Mouse (Mus musculus) macrophage (primary cell): ENCODE measurements around the gene Ipo13. TPM values are rescaled to one million over a fixed set of nuclear protein-coding genes. Genes with fewer than 3 reads are reported as not detected.
A peak's percentile ranks its signal among the peaks of the same experiment; 100 is the strongest.

Source experiments
- H3K27ac ChIP-seq: fragments of 350-480 bp; formaldehyde crosslinking; 2 replicates; pipeline ENCODE4 v1.9.0; 2021
- H3K36me3 ChIP-seq: fragments of 350-480 bp; formaldehyde crosslinking; 2 replicates; pipeline ENCODE4 v1.9.0; 2021; ENCODE audit errors: inconsistent target
- H3K4me3 ChIP-seq: fragments of 350-480 bp; formaldehyde crosslinking; 2 replicates; pipeline ENCODE4 v1.9.0; 2021; ENCODE audit errors: inconsistent target
- H3K79me2 ChIP-seq: fragments of 350-480 bp; formaldehyde crosslinking; 2 replicates; pipeline ENCODE4 v1.9.0; 2021; ENCODE audit errors: inconsistent target
- WGBS: methylation state at CpG from one replicate; pipeline ENCODE4 v1.1.7; 2026; ENCODE audit warnings: inconsistent platforms; ENCODE audit not compliant: missing documents; 5-methylcytosine and 5-hydroxymethylcytosine counted together
- polyA plus RNA-seq: library from polyadenylated mRNA; stranded (reverse); fragments of 250-400 nt; gene quantifications from 3 replicates; pipeline ENCODE4 v1.2.4, GENCODE M21; 2018; ENCODE audit warnings: inconsistent platforms

Ipo13 gene
- polyA plus RNA-seq, 1 experiment from 2014 or later, result 17.2 TPM

- 90% methylated on average over 3 of the region's 3 CpGs for WGBS
- Histone ChIP-seq H3K36me3 (peaks cover 73% of the 10 kb centered on the region), H3K27ac (no peak overlapping the region), H3K4me3 (no peak overlapping the region), H3K79me2 (no peaks in the 10 kb centered on the region)
Measured at GRCm38 (mm10) chr4:117898111-117898510, 16.7 kb downstream of the Ipo13 start.

GRCm38 (mm10) chr4:117896031-117896430 lies 18.8 kb downstream of the Ipo13 start:
- H3K27ac ChIP-seq, result no peak overlapping the region
- H3K36me3 ChIP-seq, result peaks cover 52% of the 10 kb centered on the region
- WGBS, result 100% methylated on average over 5 of the region's 6 CpGs
- peaks cover 6% of the 10 kb centered on the region; the same call in 1 of the 2 replicates for H3K79me2 ChIP-seq
- H3K4me3 ChIP-seq, result no peak overlapping the region

GRCm38 (mm10) chr4:117895339-117895738 lies 19.5 kb downstream of the Ipo13 start:
- Histone ChIP-seq H3K27ac (no peak overlapping the region), H3K79me2 (peaks cover 10% of the 10 kb centered on the region; the same call in 1 of the 2 replicates), H3K36me3 (peaks cover 45% of the 10 kb centered on the region), H3K4me3 (no peak overlapping the region)
- WGBS, result 96% methylated on average over 7 of the region's 7 CpGs

GRCm38 (mm10) chr4:117894601-117895000 lies 20.2 kb downstream of the Ipo13 start:
- H3K27ac ChIP-seq, result no peak overlapping the region
- 92% methylated on average over 6 of the region's 8 CpGs for WGBS
- peaks cover 37% of the 10 kb centered on the region for H3K36me3 ChIP-seq
- H3K4me3 ChIP-seq, result no peak overlapping the region
- H3K79me2 ChIP-seq, result peaks cover 10% of the 10 kb centered on the region; the same call in 1 of the 2 replicates

DNA sequence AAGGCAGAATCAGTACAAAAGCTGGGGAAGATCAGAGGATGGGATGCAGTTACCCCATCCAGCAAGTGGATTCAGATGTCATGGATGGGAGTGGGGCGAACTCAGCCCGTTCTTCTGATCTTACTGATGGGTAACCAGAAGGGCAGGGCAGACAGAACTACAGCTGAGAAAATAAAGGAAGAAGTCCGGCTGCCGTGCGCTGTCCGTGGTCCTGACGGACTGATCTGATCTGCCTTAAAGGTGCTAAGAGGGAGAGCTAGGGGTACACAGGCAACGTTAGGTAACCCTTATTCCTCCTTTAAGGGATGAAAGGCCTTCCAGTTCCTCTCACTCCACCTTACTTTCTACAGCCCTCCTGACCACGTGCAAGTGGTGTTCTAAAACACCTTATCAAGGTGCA lies 21.4 kb downstream of the Ipo13 start:
- Histone ChIP-seq H3K79me2 (peaks cover 10% of the 10 kb centered on the region; the same call in 1 of the 2 replicates), H3K36me3 (peaks cover 25% of the 10 kb centered on the region; the same call in 1 of the 2 replicates), H3K27ac (no peak overlapping the region), H3K4me3 (no peak overlapping the region)
- 19% methylated on average over 9 of the region's 9 CpGs for WGBS

- Histone ChIP-seq H3K79me2 (peaks cover 10% of the 10 kb centered on the region), H3K27ac (no peak within 1 kb of the TSS), H3K36me3 (peaks cover 18% of the 10 kb centered on the region; the same call in 1 of the 2 replicates), H3K4me3 (peak within 1 kb of the TSS; percentile 96)
- 0% methylated on average over 18 of the region's 21 CpGs for WGBS
Measured at GRCm38 (mm10) chr4:117891738-117892161, 23.0 kb downstream of the Ipo13 start, which contains the start of gene Dph2. Dph2 (minus strand) TSS chr4:117892032.

GRCm38 (mm10) chr4:117890750-117891149 lies 24.0 kb downstream of the Ipo13 start:
- WGBS, result 94% methylated on average over 7 of the region's 8 CpGs
- no peak overlapping the region for H3K27ac ChIP-seq
- H3K79me2 ChIP-seq, result peaks cover 20% of the 10 kb centered on the region
- peaks cover 17% of the 10 kb centered on the region; the same call in 1 of the 2 replicates for H3K36me3 ChIP-seq
- peak overlapping the region; percentile 96 for H3K4me3 ChIP-seq

GRCm38 (mm10) chr4:117890031-117890430 lies 24.8 kb downstream of the Ipo13 start:
- Histone ChIP-seq H3K27ac (no peak overlapping the region), H3K4me3 (no peak overlapping the region), H3K36me3 (peaks cover 18% of the 10 kb centered on the region), H3K79me2 (peaks cover 24% of the 10 kb centered on the region)
- WGBS, result 93% methylated on average over 14 of the region's 14 CpGs

GRCm38 (mm10) chr4:117889471-117889870 lies 25.3 kb downstream of the Ipo13 start:
- H3K36me3 ChIP-seq, result peaks cover 21% of the 10 kb centered on the region
- 97% methylated on average over 15 of the region's 15 CpGs for WGBS
- H3K4me3 ChIP-seq, result no peak overlapping the region
- H3K79me2 ChIP-seq, result peaks cover 24% of the 10 kb centered on the region
- H3K27ac ChIP-seq, result no peak overlapping the region

- peaks cover 24% of the 10 kb centered on the region for H3K79me2 ChIP-seq
- peaks cover 21% of the 10 kb centered on the region for H3K36me3 ChIP-seq
- WGBS, result 76% methylated on average over 2 of the region's 2 CpGs
- H3K4me3 ChIP-seq, result peak overlapping the region; percentile 84; the same call in 1 of the 2 replicates
- H3K27ac ChIP-seq, result no peak overlapping the region
Measured at GRCm38 (mm10) chr4:117887920-117888319, 26.9 kb downstream of the Ipo13 start.

DNA sequence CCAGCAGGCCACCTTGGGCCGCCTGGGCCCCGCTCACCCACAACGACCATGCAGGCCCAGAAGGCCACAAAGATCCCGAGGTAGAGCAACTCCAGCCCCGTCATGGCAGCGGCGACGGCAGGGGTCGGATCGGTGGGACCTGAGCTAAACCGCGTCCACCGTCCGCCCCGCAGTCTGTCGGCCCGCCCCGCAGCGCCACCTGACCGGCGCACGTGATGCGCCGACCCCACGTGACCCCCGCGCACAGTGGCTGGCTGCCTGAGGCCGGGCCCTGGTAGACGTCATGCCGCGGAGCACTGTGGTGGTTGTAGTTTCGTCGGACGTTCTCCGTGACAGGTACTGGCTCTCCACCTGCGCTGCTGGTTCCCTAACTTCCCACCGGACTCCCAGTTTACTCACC lies 27.7 kb downstream of the Ipo13 start, which contains the start of gene Atp6v0b:
Gene Atp6v0b (minus strand): TSS at position 201 of the 400 bp plus-strand sequence.
- H3K4me3 ChIP-seq, result peak within 1 kb of the TSS; percentile 84
- WGBS, result under 1% methylated on average over 36 of the region's 37 CpGs
- H3K36me3 ChIP-seq, result peaks cover 21% of the 10 kb centered on the region
- H3K79me2 ChIP-seq, result peaks cover 24% of the 10 kb centered on the region
- peak within 1 kb of the TSS; percentile 56 for H3K27ac ChIP-seq

- Histone ChIP-seq H3K27ac (peak overlapping the region; percentile 56), H3K79me2 (peaks cover 24% of the 10 kb centered on the region), H3K36me3 (peaks cover 21% of the 10 kb centered on the region), H3K4me3 (peak overlapping the region; percentile 84)
- 7% methylated on average over 11 of the region's 24 CpGs for WGBS
Measured at GRCm38 (mm10) chr4:117886644-117887043, 28.2 kb downstream of the Ipo13 start.

- peaks cover 18% of the 10 kb centered on the region for H3K79me2 ChIP-seq
- 57% methylated on average over 9 of the region's 9 CpGs for WGBS
- peaks cover 21% of the 10 kb centered on the region for H3K36me3 ChIP-seq
- peak overlapping the region; percentile 84 for H3K4me3 ChIP-seq
- peak overlapping the region; percentile 56; the same call in 1 of the 2 replicates for H3K27ac ChIP-seq
Measured at GRCm38 (mm10) chr4:117885994-117886393, 28.8 kb downstream of the Ipo13 start.

DNA sequence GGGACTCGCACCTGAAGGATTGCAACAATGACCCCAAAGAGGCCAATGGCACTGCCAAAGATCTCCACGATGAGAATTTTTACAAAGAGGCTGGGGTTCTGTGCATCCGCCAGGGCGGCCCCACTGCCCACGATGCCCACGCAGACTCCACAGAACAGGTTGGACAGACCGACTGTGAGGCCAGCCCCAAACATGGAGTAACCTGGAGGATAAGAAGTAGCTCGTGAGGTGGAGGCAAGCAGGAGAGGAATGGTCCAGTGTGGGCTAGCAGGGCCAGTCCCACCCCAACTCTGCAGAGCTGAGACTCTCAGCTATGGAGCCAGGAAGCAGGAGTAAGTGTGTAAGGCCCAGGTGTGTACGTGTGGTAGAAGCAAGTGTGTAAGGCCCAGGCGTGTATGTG lies 29.7 kb downstream of the Ipo13 start:
- Histone ChIP-seq H3K27ac (no peak overlapping the region), H3K79me2 (peaks cover 14% of the 10 kb centered on the region), H3K4me3 (no peak overlapping the region), H3K36me3 (peaks cover 21% of the 10 kb centered on the region)
- 94% methylated on average over 10 of the region's 10 CpGs for WGBS

- H3K27ac ChIP-seq, result no peak overlapping the region
- no peak overlapping the region for H3K4me3 ChIP-seq
- H3K36me3 ChIP-seq, result peaks cover 21% of the 10 kb centered on the region
- peaks cover 14% of the 10 kb centered on the region for H3K79me2 ChIP-seq
- 91% methylated on average over 1 of the region's 1 CpGs for WGBS
Measured at GRCm38 (mm10) chr4:117884146-117884545, 30.7 kb downstream of the Ipo13 start.
